Mouse (Mus musculus): ENCODE results near the gene Rpa2.

DNA sequence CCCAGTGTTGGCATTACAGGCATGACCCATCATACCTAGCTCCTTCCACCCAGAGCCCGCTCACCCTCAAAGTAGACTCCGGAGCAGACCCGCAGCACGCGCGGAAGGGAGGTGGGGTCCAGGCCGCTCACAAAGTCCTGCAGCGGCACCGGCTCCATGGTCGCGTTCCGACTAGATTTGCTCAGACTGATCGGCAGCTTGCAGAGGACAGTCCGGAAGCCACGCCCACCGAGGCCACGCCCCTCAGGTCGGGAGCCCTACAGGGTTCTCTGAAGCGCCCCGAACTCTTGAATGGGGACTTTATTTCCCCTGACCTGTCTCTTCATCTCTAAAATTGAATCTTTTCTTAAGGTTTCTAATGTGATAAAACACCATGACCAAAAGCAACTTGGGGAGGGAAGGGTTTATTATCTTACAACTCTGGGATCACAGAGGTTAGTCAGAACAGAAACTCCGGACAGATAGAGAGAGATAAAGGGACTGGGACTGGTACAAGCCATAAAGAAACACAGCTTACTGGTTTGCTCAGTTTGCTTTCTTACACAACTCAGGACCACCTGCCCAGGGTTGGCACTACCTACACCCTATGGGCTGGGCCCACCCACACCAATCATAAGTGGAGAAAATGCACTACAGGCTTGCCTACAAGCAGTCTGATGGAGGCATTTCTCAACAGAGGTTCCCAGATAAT is 28.2 kb downstream of the Rpa2 start, which contains the start of gene Themis2:
- TF ChIP-seq CTCF (IDR thresholded peaks at IDR 0.05; ENCODE audit: insufficient read depth, low read depth, low read length), result no peak
- TF ChIP-seq POLR2A (IDR thresholded peaks at IDR 0.05; ENCODE audit: insufficient read depth, low read depth, low read length), result no peak

Measured in olfactory bulb, adult 2 months (tissue).